Mouse (Mus musculus) heart, adult 2 months (tissue): ENCODE data around the gene Smc1a. TPM values are rescaled to one million over a fixed set of nuclear protein-coding genes. Genes with fewer than 3 reads are reported as not detected.

Source experiments
- DNase-seq, 2 experiments: peaks; one replicate each; pipeline ENCODE4 v3.0.0; 2021
- H3K27ac ChIP-seq: fragments of 200-600 bp; 2 replicates; pipeline ENCODE4 v1.8.1; 2022
- H3K27me3 ChIP-seq: fragments of 200-500 bp; 2 replicates; pipeline ENCODE4 v1.6.1; 2012; ENCODE audit warnings: mild to moderate bottlenecking, low read length, inconsistent platforms, mixed read lengths; ENCODE audit not compliant: control insufficient read depth, insufficient read depth
- H3K36me3 ChIP-seq: fragments of 200-500 bp; 2 replicates; pipeline ENCODE4 v1.6.1; 2012; ENCODE audit warnings: low read length, inconsistent platforms; ENCODE audit not compliant: control insufficient read depth, insufficient read depth
- H3K4me1 ChIP-seq: fragments of 200-500 bp; 2 replicates; pipeline ENCODE4 v1.6.1; 2011; ENCODE audit warnings: low read length; ENCODE audit not compliant: control insufficient read depth, insufficient read depth
- H3K4me3 ChIP-seq: fragments of 200-600 bp; 2 replicates; pipeline ENCODE4 v1.8.1; 2022
- H3K79me2 ChIP-seq: fragments of 200-500 bp; replicated peaks from 2 replicates; pipeline ENCODE4 v1.6.1; 2012; ENCODE audit warnings: mild to moderate bottlenecking, inconsistent platforms, low read length, moderate library complexity, mixed read lengths; ENCODE audit not compliant: control insufficient read depth, insufficient read depth
- H3K9ac ChIP-seq: fragments of 200-500 bp; 2 replicates; pipeline ENCODE4 v1.6.1; 2012; ENCODE audit warnings: low read depth, mild to moderate bottlenecking, control low read depth, inconsistent platforms, low read length, mixed read lengths
- CTCF ChIP-seq: fragments of 200-600 bp; IDR thresholded peaks from 2 replicates; pipeline ENCODE4 v1.8.1; 2022; ENCODE audit warnings: antibody characterized with exemption, mild to moderate bottlenecking, moderate library complexity
- EP300 ChIP-seq: fragments of 200-500 bp; IDR thresholded peaks from 2 replicates; pipeline ENCODE4 v1.6.1; 2011; ENCODE audit warnings: low read depth, low read length, control low read depth; ENCODE audit not compliant: insufficient read depth
- POLR2A ChIP-seq: fragments of 200-500 bp; IDR thresholded peaks from 2 replicates; pipeline ENCODE4 v1.6.1; 2011; ENCODE audit warnings: mild to moderate bottlenecking, low read depth, low read length, control low read depth; ENCODE audit not compliant: insufficient read depth
- WGBS: fragments of 180-500 bp; shearing (Covaris S2); methylation state at CpG from one replicate; pipeline ENCODE4 v1.1.7; 2018; 5-methylcytosine and 5-hydroxymethylcytosine counted together
- intact Hi-C: fragments of 180-260 bp; cut with DNase I; formaldehyde crosslinking; loops from one replicate; pipeline ENCODE4 v1.15.1; 2025
- long read RNA-seq: library from polyadenylated mRNA; stranded (forward); transcript quantifications from one replicate; pipeline ENCODE4 v2.0.0, GENCODE M21; 2021
- polyA plus RNA-seq: library from polyadenylated mRNA; depleted of rRNA; stranded (reverse); fragments of >200 nt; gene quantifications from 2 replicates; pipeline ENCODE4 v1.2.3, GENCODE M21; 2012; rRNA removed
- total RNA-seq, 2 experiments: library from RNA; stranded (reverse); gene quantifications; 2 replicates each; pipeline ENCODE4 v1.2.3; 2021

The Smc1a gene
- 10 to 100 TPM; 22.6 to 26.6 TPM for total RNA-seq
- 13.8 and 20.5 TPM in 2 replicates for polyA plus RNA-seq
- long read RNA-seq, full-length matches to known transcripts, result 17 of 23 reads
- long read RNA-seq, partial matches to known transcripts, result 3 of 23 reads
- long read RNA-seq, other reads (novel, unspliced or antisense), result 3 of 23 reads

DNA sequence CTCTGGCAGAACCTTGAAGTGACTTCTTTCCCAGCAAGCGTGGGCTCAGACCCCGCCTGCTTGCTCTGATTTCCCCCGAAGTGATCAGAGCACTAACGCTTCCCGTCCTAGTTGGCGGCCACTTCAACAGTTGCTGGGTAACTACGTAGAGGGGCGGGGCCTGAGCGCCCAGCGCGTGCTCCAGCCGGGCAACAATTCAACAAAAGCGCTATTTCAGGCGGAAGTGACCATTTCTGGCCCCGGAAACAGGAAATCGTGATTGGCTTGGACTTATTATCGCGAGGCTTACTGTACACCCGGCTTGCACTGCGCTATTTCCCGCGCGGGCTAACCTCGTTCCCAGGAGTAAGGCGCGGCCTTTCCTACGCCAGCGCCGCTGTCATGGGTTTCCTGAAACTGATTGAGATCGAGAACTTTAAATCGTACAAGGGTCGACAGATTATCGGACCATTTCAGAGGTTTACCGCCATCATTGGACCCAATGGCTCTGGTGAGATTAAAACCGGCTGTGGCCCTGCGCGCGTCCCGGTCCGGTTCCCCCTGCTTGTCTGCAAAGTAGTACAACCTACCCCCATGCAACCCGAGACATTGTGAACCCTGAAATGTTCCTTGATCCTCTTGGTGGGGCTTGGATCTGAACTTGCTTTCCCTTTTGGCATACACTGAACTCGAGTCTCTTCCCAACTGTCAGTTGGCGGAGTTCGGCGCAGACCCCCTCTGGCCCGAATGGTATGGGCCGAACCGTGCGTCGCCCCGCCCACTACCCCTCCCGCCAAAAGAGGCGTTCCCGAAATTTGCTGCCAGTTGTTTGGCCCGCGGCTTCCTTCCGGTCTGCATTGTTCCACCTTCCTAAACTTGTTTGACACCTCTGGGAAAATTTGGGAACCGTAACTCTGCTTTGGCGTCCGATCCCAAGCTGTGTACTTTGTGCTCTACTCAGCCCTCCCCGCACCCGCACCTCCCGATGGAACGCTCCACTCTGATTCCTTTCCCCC is at the start of gene Smc1a, which contains the start of gene Ribc1:
Smc1a (plus strand) TSS at position 278 of the 995 bp plus-strand sequence.
Ribc1 (minus strand) TSS at position 145 of the 995 bp plus-strand sequence.
- H3K4me1 ChIP-seq, result no peaks in the 10 kb centered on the region; the same call in 1 of the 2 replicates
- peak within 1 kb of the TSS; percentile 75 for H3K9ac ChIP-seq
- H3K27me3 ChIP-seq, result no peaks in the 10 kb centered on the region
- H3K36me3 ChIP-seq, result no peaks in the 10 kb centered on the region; the same call in 1 of the 2 replicates
- H3K79me2 ChIP-seq, result no peaks in the 10 kb centered on the region
- H3K4me3 ChIP-seq, result peak within 1 kb of the TSS; percentile 75
- DNase-seq, result peak; percentile 89 to 94
- no peak for TF ChIP-seq CTCF
- peak; percentile 76 for TF ChIP-seq EP300
- TF ChIP-seq POLR2A, result peak; percentile 66
- peak within 1 kb of the TSS; percentile 94 for H3K27ac ChIP-seq
- WGBS, result 15% methylated on average over 59 of the region's 64 CpGs
- intact Hi-C loops, result loop anchor here (1.0 to 10.0 kb wide), 5 partner anchors 14 to 328 kb away; partner anchors contain the start of genes Huwe1, Kdm5c and Tspyl2

DNA sequence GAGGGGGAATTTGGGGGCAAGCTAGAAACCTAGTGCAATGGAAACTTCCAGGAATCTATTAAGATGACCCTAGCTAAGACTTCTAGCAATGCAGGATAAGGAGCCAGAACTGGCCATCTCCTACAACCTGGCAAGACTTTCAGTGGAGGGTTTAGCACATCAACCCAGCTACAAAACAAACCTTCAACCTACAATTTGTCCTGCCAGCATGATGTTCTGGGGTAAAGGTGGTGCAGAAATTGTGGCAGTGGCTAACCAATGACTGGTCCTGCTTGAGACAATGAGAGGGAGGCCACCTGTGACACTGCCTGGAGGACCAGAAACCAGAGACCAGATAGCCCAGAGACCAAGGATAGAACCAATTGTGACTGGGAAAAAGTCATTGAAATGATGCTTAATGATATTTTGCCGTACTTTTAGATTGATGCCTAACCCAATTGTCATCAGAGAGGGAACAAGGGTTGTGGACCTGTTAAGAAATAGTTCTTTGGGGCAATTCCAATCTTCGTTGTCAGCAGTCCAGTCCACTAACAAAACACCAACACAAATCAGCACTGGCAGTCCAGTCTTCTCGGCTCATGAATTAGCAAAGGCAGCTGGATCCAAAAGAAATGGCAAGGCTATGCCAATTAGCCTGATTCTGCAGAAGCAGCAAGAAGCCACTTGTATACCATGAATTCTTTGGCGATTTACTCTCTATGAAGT is 17.1 kb upstream of the Smc1a start:
- no peak overlapping the region for H3K9ac ChIP-seq
- H3K4me3 ChIP-seq, result no peak overlapping the region
- DNase-seq, result no peak
- H3K27ac ChIP-seq, result no peak overlapping the region
- H3K27me3 ChIP-seq, result no peaks in the 10 kb centered on the region
- H3K36me3 ChIP-seq, result no peaks in the 10 kb centered on the region; the same call in 1 of the 2 replicates
- TF ChIP-seq EP300 (no peak), CTCF (no peak), POLR2A (no peak)
- H3K79me2 ChIP-seq, result no peaks in the 10 kb centered on the region
- intact Hi-C loops, result no loop called here
- no peaks in the 10 kb centered on the region for H3K4me1 ChIP-seq
- 70% methylated on average over 4 of the region's 4 CpGs for WGBS

DNA sequence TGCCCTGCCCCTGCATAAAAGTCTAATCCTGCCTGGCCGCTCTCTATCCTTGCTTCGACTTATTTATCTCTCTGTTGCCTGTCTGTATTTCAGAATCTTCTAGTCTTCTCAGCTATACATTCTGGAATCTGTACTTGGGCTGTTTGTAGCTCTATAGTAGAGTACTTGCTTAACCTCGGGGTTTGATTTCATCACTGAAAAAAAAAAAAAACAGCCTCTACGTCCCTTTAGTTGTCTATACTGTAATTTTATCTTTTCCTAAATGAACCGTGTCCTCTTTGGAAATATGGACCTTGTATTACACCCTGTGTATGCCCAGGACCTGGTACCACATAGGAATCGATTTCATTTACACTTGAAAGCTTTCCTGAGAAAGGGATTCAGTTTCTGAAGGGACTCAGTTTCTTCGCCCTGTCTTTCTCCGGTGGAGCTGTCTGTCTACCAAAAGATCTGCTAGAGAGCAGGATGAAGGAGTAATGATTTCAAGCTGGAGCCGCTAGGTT is 15.0 kb upstream of the Smc1a start:
- no peak for TF ChIP-seq POLR2A
- no peak for TF ChIP-seq CTCF
- no peak for TF ChIP-seq EP300
- 27% methylated on average over 9 of the region's 9 CpGs for WGBS
- DNase-seq, result no peak
- H3K4me3 ChIP-seq, result peak overlapping the region; percentile 48
- H3K79me2 ChIP-seq, result no peaks in the 10 kb centered on the region
- H3K4me1 ChIP-seq, result no peaks in the 10 kb centered on the region
- H3K27ac ChIP-seq, result peak overlapping the region; percentile 84
- intact Hi-C loops, result loop anchor here (5.0 kb wide), 1 partner anchor 146 kb away; no protein-coding TSS in a partner anchor
- H3K36me3 ChIP-seq, result no peaks in the 10 kb centered on the region; the same call in 1 of the 2 replicates
- no peaks in the 10 kb centered on the region for H3K27me3 ChIP-seq
- H3K9ac ChIP-seq, result peak overlapping the region; percentile 35

DNA sequence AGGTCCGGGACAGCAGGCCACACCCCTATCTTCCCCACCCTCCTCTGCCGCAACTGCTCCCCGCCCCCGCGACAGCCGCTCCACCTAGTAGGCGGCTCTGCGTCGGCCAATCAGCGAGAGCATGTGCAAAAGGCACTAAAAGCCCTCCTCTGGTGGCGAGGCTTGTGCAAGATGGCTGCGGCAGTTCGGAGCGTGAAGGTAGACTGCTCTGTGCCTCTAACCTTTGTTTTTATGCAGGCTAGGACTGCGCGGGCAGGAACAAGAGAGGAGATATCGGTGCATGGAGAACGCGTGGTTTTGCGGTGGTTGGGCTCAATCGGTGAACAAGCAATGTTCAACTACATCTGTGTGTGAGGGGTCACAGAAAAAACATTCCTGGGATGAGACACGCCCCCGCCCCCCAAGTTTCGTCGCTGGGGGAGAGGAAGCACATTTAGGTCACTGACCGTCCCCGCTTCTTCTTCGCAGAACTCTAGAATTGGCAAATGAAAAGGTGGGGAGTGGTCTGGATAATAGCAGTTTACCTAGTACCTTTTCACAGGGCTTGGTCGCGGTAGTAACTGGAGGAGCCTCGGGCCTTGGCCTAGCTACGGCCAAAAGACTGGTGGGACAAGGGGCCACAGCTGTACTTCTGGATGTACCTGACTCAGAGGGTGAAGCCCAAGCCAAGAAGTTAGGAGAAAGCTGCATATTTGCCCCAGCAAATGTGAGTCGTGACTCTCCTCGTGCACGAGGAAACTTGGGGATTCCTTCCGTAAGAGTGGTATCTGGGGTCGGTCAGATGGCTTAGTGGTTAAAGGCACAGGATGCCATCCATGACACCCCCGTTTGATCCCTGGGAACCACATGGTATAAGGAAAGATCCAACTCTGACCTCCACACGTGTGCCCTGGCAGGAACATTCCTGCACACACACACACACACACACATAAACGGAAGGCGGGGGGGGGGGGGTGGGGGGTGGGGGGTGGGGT is 14.2 kb upstream of the Smc1a start, which contains the start of gene Hsd17b10:
Hsd17b10 (plus strand) TSS at position 109 of the 974 bp plus-strand sequence.
- DNase-seq, result peak; percentile 80 to 89
- peak within 1 kb of the TSS; percentile 70 for H3K9ac ChIP-seq
- H3K4me1 ChIP-seq, result no peaks in the 10 kb centered on the region
- H3K27ac ChIP-seq, result peak within 1 kb of the TSS; percentile 84
- intact Hi-C loops, result loop anchor here (1.0 to 5.0 kb wide), 2 partner anchors 14 to 145 kb away; partner anchors contain the start of genes Ribc1 and Smc1a
- TF ChIP-seq POLR2A (peak; percentile 92), CTCF (peak; percentile 39), EP300 (0 out of 2 replicates have a peak, but pooled peaks have one; percentile 52)
- no peaks in the 10 kb centered on the region; the same call in 1 of the 2 replicates for H3K36me3 ChIP-seq
- no peaks in the 10 kb centered on the region for H3K79me2 ChIP-seq
- peak within 1 kb of the TSS; percentile 48 for H3K4me3 ChIP-seq
- no peaks in the 10 kb centered on the region for H3K27me3 ChIP-seq
- WGBS, result 19% methylated on average over 38 of the region's 41 CpGs
